Mouse (Mus musculus) common myeloid progenitor, adult 5-6 weeks (primary cell): ENCODE data around the gene Adprhl1. TPM values are rescaled to one million over a fixed set of nuclear protein-coding genes. Genes with fewer than 3 reads are reported as not detected.

Experiments used
- ATAC-seq: replicated peaks from 2 replicates; pipeline ENCODE4 v1.8.0; 2016; ENCODE audit warnings: low read depth, mild to moderate bottlenecking, moderate TSS enrichment, inconsistent platforms; ENCODE audit not compliant: poor library complexity, severe bottlenecking
- total RNA-seq: library from RNA; stranded (forward); fragments of 200-1000, 187-1606 nt; gene quantifications from 2 replicates; pipeline ENCODE4 v1.2.3, GENCODE M21; 2017

Gene Adprhl1
- total RNA-seq, 1 experiment from 2014 or later: not detected

DNA sequence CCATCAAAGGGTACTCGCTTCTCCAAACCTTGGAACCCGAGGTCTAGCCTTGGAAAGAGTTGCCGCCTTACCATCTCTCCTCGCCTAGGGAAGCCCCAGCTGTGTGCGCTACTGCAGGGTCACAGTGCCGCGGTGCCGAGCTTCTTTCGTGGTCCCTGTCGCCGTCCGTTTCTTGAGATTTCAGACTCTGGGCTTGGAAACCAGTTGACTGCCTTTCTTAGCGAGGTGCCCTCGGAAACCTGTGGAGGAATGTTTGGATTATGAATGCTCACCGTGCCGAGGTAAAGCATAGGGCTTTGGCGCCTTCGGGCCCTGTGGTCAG, 53.0 kb downstream of the Adprhl1 start:
- no peak for ATAC-seq

DNA sequence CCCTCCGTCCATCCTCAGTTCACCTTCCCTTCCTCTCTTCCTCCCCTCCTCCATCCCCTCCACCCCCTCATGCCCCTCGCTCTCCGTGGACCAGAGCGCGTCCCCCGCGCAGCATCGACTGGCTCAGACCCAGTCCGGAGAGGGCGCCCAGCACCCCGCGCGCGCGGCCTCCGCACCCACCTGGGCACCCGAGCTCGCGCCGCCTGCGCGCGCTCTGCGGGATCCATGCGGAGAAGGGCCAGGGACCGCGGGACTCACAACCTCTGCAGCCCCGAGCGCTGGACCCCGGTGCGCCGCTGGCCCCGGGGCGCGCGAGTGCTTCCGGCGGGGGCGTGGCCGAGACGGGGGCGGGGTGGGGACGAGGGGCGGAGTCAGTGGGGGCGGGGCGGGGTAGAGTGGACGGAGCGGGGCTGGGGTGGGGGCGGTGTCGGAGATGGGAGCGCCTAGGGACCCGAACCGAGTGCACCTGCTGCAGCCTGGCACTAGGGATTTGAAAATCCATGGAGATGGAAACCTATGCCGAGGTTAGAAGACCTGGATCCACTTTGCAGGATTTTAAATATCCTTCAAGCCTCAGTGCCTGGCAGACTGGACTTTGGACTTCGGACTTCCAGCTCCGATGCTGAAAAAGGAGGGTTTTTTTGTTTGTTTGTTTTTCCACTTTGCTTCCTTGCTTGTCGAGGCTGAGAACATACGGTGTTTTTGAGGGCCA, 53.5 kb downstream of the Adprhl1 start, which contains the start of gene Grtp1:
Grtp1 (minus strand) TSS at position 320 of the 712 bp plus-strand sequence.
- ATAC-seq: 0 out of 2 replicates have a peak, but pooled peaks have one; percentile 7

DNA sequence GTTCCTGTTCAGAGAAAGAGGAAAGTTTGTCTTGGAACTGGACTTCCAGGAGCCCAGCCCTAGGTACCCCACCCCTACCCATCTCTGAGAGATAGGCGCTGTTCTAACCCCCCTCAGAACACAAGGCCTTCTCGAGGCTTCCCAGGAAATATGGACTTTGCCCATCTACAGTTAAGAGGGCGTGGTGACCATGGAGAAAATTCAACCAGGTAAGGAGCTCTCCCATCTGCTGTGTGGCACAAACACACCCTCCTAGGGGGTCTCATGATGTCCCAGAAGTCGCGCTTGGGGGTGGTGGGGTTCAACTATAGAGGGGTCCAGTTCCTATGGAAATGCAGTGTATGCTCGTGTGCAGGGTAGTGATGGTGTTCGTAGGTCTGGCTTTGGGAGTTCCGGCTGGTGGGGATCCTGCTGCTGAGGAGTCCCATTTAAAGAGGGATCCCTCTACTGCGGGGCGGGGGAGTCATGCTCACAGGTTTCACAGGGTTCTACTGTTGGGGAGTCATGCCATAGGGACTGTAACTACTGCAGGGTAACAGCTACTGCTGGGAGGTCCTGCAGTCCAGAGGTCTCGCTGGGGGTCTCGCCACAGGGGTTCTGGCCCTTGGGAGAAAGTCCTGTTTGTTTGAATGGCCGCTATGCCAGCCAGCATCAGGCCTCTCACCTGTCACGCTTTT, 54.4 kb downstream of the Adprhl1 start:
- ATAC-seq: no peak

DNA sequence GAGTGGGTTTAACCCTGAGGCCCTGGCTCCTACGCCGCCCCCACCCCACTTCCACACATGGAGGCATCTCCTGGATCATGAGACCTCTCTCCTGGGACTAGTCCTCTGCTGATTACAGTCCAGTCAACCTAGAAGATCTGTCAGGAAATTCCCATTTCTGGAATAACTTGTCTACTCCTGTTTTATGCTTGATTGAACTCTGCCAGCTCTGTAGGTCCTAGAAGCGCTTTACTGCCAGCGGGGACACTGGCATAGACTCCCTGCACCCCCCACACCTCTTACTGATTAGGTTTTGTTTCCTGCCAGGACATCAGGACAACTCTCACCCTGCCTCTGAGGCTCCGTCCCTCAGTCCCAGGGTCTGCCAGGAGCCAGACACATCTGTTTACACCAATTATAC, 56.5 kb downstream of the Adprhl1 start:
- no peak for ATAC-seq

DNA sequence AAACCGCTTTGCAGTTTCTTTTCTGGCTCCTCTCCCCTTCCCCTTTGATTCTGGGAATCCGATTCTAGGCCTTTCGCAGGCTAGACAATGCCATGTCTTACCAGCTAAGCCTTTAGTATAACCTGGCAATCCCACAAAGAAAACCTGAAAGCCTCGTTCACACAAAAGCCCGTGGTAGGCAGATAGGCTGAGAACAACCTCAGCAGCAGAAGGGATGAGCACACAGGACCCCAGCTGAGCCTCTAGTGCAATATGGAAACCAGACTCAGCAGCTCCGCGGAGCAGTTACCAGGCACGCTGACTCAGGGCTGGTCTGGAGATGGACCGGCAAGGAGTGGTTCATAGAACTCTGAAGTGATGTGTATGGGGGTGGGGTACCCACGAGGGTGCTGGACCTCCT, 59.1 kb downstream of the Adprhl1 start:
- no peak for ATAC-seq

DNA sequence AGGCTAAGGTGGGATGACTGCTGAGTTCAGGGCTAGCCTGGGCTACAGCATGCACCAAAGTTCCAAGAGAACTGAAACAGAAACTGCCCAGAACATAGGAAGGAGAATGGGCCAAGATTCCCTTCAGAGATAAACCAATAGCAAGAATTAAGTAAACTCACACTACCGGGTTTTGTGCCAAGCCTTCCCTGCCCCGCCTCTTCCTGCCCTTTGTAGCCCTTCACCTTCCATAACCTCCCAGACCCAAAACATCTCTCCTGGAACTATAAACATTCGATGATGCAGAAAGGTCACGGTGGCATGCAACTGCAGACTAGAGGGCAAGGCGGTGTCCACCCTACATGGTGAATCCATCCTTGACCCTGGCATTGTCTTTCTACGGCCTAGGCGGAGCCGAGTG, 63.7 kb downstream of the Adprhl1 start:
- no peak for ATAC-seq

DNA sequence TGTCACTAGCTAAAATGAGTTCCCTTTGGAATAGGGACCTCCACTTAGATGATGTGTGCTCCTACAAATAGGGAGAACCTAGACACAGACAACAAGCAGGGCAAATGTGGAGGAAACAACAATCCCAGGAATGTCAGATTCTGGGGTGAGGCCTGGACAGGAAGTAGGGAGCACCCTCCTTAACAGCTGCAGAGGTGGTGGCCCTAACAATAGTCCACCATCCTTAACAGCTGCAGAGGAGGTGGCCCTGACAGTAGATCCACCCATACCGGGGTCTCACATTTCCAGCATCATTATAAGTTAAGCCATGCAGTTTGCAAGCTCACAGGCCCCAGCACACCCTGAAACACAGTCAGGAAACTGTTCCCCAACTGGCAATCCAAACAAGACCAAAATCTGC, 65.1 kb downstream of the Adprhl1 start:
- no peak for ATAC-seq

DNA sequence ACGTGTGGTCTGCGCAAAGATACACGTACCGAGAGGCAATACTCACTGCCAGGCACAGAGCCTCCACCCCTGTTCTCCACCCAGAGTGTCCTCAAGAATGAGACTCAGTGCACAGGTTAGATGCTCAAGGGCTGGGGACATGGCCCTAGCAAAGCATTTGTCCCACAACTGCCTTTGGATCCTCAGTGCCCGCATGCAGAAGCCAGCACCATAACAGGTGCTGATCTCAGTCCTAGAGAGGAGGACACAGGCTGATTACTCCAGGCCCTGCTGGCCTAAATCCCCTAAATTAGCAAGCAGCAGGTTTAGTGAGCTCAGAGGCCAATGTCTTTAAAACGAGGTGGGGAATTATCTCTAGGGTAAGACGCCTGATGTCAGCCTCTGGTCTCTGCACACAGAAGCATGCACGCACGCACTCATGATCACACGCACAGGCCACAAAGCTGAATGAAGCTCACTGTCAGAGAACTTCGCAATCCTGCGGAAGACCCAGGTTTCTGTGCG, 65.9 kb downstream of the Adprhl1 start:
- ATAC-seq: no peak

DNA sequence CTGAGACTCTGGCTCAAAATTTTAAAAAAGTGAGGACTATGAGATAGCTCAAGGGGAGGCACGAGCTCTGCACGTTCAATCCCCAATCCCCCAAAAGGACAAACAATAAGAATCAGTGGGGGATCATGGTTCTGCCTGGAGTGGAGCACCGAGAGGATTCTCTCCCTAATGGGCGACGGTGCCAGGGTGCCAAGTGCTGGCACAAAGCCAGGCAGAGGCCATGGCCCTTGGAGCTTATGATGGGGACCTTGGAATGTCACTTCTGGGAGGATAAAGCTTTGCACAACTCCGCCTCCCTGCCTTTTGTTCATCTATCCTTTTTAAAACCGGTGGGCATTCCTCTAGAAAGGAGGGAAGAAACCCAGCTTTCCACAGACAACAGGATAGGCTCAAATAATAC, 66.3 kb downstream of the Adprhl1 start:
- ATAC-seq: no peak

DNA sequence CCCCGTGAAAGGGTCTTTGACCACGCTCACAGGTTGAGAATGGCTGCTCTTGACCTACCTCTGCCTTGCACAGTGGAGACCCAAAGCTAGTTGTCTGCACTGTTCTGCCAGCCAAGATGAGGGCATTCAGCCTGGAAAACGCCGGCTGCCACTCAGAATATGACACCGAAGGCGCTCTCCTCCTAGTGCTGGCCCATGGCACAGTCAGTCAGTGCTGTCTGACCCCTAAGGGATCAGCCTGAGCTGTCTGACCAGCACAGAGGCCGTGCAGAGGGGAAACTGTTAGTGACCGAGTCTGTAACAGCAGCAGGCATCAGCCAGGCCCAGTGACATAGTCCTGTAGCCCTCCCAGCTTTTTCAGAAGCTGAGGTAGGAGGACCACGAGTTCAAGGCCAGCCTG, 66.7 kb downstream of the Adprhl1 start:
- ATAC-seq: no peak

DNA sequence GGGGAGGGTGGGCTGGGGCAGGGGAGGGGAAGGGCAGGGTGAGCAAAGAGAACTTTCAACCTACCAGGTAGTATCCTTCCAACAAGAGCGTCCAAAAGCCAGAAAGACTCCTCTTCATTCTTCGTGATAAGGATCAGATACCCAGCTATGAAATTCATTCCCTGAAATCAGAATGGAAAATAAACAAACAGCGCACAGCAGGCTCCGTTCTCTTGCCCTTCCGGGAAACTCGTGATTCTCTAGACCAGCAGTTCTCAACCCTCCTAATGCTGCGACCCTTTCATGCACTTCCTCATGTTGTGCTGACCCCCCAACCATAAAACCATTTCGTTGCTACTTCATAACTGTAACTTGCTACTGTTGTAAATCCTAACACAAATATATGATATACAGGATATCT, 67.1 kb downstream of the Adprhl1 start:
- ATAC-seq: no peak

DNA sequence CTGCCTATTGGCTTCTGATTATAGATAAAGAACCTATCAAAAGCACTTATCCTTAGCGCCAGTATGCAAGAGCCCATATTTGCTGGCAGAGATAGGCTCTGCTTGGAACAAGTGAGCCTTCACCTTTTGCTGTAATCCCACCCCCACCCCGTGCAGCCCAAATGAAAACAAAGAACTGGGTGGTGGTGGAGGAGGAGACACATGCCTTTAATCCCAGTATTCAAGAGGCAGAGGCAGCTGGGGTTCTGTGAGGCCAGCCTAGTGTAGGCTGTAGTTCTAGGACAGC, 72.3 kb downstream of the Adprhl1 start:
- no peak for ATAC-seq

DNA sequence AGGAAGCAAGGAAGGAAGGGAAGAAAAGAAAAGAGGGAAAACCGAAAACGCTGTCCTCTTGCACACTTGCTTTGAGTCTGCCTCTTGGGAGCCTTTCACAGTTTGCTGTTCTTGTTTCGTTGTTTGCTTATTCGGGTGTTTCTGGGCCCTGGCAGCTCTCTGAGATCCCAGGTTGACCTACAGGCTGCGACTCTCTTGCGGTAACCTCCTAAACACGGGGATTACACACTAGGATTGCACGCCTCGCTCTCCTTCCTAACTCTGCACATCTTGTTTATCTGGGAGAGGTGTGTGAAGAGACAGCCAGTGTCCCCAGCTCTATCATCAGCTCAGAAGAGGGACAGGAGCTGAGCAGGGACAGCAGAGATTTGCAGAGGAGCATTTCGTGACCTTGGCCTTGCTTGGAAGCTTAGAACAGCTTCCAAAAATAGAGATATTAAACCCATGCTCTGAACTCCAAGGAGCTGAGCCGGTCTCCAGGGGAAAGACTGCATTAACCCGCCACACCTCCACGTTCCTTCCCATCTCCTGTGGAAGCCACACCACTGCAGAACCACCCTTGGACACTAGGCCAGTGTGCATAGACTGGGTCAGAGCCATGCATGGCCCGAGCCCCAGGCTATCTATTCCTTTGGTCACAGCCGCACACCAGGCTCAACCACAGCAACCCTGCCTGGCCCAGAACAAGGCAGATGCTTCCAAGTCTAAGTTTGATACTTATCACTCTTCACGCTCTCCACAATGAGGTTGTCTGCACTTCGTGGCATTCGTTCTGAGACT, 72.9 kb downstream of the Adprhl1 start:
- peak; percentile 30; the same call in 1 of the 2 replicates for ATAC-seq

DNA sequence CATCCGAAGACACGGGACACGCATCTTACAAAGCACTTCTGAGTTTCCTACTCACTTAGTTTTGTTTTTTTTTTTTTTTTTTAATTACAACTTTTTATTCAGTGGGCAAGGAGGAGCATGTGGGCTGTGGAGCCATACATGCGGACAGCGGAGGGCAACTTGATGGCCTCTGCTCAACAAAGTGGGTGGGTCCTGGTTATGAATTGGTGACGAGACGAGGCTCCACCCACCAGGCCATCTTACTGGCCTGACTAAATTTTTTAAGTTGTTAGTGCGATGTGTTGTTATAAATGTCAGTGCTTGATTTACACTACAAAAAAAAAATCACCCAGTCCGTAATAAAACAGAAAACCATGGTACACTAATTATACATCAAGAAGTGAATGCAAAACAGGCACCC, 73.6 kb downstream of the Adprhl1 start:
- ATAC-seq: no peak

DNA sequence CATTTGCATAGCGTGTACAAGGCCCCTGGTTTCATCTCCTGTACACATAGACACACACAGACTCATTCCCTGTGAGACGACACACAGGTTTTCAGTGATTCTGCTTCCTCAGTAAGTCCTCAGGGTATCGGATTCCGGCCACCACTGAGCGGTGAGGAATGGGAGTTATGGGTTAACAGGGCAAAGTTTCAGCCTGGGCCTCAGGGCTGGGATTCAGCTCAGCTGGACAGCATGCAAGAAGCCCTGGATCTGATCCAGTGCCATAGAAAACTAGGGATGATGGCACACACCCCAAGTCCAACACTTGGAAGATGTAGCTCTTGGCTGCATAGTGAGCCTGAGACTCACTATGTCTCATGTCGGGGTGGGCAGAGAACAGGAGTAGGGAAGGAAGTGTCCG, 74.0 kb downstream of the Adprhl1 start:
- ATAC-seq: no peak

DNA sequence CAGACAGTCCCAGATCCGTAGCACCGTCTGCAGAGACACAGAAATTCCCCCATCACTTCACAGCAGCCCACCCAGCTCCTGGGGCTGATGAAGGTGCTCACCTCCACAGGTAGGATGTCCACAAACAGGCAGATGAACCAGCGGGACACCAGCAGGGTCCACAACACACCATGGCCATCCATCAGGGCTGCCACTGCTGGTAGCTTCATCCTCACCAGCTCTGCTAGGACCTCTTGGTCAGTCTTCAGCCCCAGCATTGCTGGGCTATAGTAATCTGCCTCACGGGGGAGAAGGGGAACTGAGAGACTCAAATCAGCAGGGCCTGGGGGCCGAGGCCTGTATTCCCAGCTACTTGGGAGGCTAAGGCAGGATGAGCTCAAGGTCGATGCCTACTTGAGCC, 74.5 kb downstream of the Adprhl1 start:
- no peak for ATAC-seq

DNA sequence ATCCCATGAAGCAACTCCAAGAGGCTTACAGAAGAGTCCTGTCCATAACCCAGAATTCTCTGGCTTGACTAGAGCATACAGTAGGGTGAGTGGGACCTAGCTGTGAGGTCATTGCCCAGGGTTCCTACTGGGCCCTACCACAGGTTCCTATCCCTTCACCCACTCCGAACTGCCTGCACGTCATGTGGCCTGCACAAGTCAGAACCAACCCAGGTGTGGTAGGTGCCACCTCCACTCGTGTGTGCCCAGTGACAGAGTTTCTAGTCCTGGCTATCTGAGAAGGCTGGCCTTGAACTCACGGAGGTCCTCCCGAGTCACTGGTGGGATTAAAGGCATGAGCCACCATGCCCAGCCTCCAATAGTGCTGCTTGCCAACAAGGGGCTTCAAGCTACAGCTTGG, 75.8 kb downstream of the Adprhl1 start:
- ATAC-seq: no peak

DNA sequence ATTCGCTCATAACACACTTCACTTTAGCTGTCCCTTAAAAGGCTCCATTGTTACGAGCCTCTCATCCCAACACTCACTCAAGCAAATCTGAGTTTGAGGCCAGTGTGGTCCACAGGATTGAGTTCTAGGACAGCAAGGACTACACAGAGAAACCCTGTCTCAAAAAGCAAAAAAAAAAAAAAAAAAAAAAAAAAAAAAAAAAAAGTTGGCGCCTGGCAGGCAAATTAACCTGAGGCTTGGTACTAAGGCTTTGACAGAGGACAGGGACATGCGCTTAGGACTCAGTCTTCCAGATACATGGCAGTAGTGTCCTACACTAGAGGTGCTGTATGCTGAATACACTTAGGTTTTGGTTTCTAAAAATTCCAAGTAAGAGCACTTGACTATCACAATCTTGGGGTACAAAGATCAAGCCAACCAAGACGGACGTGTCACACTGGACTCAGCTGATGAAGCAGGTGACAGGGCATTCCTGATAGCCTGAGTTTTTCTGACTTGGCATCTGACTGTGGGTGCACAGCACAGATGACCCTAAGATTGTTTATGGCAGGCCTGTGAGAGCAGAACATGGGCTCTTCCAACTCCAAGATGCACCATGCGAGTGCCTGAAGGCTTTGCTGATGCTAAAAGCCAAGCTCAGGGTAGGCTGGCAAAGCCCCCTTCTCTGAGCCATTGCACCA, 76.6 kb downstream of the Adprhl1 start:
- ATAC-seq: no peak

DNA sequence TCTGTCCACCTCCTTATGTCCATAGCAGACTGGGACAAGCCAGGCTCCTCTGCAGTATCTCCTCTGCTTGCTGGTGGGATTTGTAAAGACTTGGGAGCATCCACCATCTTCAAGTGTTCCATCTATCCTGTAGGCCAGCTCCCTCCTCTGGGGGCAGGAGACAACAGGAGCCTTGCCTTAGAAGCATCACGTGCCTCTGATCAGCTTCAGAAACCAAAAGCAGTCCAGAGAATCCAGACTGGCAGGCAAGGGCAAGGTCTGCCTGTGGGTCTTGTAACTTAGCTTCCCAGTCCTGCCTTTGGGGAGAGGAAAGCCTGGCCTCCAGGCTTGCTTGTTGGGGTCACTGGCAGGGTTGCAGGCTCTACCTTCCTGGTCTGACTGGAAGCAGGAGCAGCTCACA, 78.3 kb downstream of the Adprhl1 start:
- ATAC-seq: no peak

DNA sequence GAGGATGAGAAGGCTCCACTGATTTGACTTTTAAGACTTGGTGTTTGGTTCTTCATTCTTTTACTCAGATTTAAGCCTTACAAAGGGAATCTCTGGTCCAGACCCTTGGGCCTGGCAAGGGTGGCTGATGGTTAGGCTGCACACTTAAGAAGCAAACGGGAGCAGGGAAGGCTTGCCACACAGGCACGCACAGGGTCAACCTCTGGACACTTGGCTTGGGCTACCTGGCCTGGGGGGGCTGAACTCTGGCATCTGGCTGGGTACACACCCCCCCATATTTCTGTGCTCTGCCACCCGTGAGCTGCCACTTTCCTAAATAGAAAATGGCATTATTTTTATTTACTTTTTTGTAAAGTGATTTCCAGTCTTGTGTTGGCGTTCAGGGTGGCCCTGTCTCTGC, 79.2 kb downstream of the Adprhl1 start:
- no peak for ATAC-seq

DNA sequence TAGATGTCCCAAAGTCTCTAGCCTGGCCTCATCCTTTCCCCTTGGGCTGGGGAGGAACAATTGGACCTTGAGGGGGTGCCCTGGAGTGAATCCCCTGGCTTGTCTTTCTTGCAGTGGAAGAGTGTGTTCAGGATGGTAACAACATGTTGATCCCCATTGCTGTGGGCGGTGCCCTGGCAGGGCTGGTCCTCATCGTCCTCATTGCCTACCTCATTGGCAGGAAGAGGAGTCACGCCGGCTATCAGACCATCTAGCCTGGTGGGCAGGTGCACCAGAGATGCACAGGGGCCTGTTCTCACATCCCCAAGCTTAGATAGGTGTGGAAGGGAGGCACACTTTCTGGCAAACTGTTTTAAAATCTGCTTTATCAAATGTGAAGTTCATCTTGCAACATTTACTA, 79.7 kb downstream of the Adprhl1 start:
- no peak for ATAC-seq
